Mouse (Mus musculus): ENCODE data around the gene Gm29776. TPM values are rescaled to one million over a fixed set of nuclear protein-coding genes. Genes with fewer than 3 reads are reported as not detected.
A peak's percentile ranks its signal among the peaks of the same experiment; 100 is the strongest.

Gm29776 gene
- polyA plus RNA-seq, 1 experiment from 2014 or later, result 0.18 TPM

- Histone ChIP-seq H3K4me3 (replicated peaks) (no peak overlapping the region), H3K9ac (replicated peaks) (no peak overlapping the region), H3K27me3 (replicated peaks) (0 out of 2 replicates have a peak, but pooled peaks cover 12% of the 10 kb centered on the region), H3K9me3 (replicated peaks) (no peaks in the 10 kb centered on the region), H3K36me3 (no peaks in the 10 kb centered on the region), H3K27ac (replicated peaks) (no peak overlapping the region), H3K4me1 (no peaks in the 10 kb centered on the region), H3K4me2 (no peak overlapping the region)
- 69% methylated on average over 17 of the region's 17 CpGs for WGBS
- ATAC-seq (ENCODE audit: low FRiP score), result no peak
These were observed 8.1 kb upstream of the Gm29776 start for GRCm38 (mm10) chr14:54706589-54707320.

- no peak overlapping the region for H3K27ac ChIP-seq (replicated peaks)
- no peak overlapping the region for H3K4me2 ChIP-seq
- no peaks in the 10 kb centered on the region for H3K36me3 ChIP-seq
- no peaks in the 10 kb centered on the region for H3K4me1 ChIP-seq
- ATAC-seq (ENCODE audit: low FRiP score), result no peak
- H3K9me3 ChIP-seq (replicated peaks), result no peaks in the 10 kb centered on the region
- 59% methylated on average over 5 of the region's 5 CpGs for WGBS
- no peak overlapping the region for H3K9ac ChIP-seq (replicated peaks)
- H3K27me3 ChIP-seq (replicated peaks), result 0 out of 2 replicates have a peak, but pooled peaks cover 12% of the 10 kb centered on the region
- no peak overlapping the region for H3K4me3 ChIP-seq (replicated peaks)
These were observed 7.2 kb upstream of the Gm29776 start for GRCm38 (mm10) chr14:54705844-54706243.

- Histone ChIP-seq H3K4me2 (no peak overlapping the region), H3K27me3 (replicated peaks) (0 out of 2 replicates have a peak, but pooled peaks cover 12% of the 10 kb centered on the region), H3K4me1 (no peaks in the 10 kb centered on the region), H3K4me3 (replicated peaks) (no peak overlapping the region), H3K36me3 (no peaks in the 10 kb centered on the region), H3K9ac (replicated peaks) (no peak overlapping the region), H3K27ac (replicated peaks) (no peak overlapping the region), H3K9me3 (replicated peaks) (no peaks in the 10 kb centered on the region)
- ATAC-seq (ENCODE audit: low FRiP score), result no peak
- 69% methylated on average over 10 of the region's 10 CpGs for WGBS
These were observed 4.6 kb upstream of the Gm29776 start for GRCm38 (mm10) chr14:54703207-54703606.

DNA sequence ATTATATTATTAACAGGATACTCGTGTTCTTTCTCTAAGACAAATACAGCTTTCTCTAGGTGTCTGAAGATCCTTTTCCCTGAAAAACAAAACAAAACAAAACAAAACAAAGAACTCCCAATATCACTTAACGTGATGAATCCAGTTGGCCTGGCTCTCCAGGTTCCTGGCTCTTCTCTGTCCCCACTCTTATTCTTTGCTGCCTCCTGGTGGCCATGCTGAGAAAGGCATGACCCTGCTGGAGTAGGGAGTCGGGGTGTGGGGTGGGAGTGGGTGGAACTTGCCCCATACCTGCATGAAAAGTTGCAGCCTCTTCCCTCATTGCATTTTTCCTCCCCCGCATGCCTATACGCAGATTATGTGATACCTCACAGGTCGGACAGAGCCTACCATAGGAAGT, 2.7 kb upstream of the Gm29776 start:
- Histone ChIP-seq H3K36me3 (no peaks in the 10 kb centered on the region), H3K9ac (replicated peaks) (no peak overlapping the region), H3K27me3 (replicated peaks) (0 out of 2 replicates have a peak, but pooled peaks cover 12% of the 10 kb centered on the region), H3K4me2 (no peak overlapping the region), H3K9me3 (replicated peaks) (no peaks in the 10 kb centered on the region), H3K4me3 (replicated peaks) (no peak overlapping the region), H3K4me1 (no peaks in the 10 kb centered on the region), H3K27ac (replicated peaks) (no peak overlapping the region)
- peak; percentile 66; the same call in 1 of the 2 replicates for ATAC-seq (ENCODE audit: low FRiP score)
- 9% methylated on average over 6 of the region's 6 CpGs for WGBS

- no peaks in the 10 kb centered on the region for H3K4me1 ChIP-seq
- H3K27me3 ChIP-seq (replicated peaks), result 0 out of 2 replicates have a peak, but pooled peaks cover 12% of the 10 kb centered on the region
- H3K9ac ChIP-seq (replicated peaks), result no peak overlapping the region
- H3K9me3 ChIP-seq (replicated peaks), result no peaks in the 10 kb centered on the region
- no peak for ATAC-seq (ENCODE audit: low FRiP score)
- H3K36me3 ChIP-seq, result no peaks in the 10 kb centered on the region
- H3K27ac ChIP-seq (replicated peaks), result no peak overlapping the region
- WGBS, result 49% methylated on average over 3 of the region's 3 CpGs
- H3K4me3 ChIP-seq (replicated peaks), result no peak overlapping the region
- H3K4me2 ChIP-seq, result no peak overlapping the region
These were observed 953 bp upstream of the Gm29776 start for GRCm38 (mm10) chr14:54699586-54699985.

DNA sequence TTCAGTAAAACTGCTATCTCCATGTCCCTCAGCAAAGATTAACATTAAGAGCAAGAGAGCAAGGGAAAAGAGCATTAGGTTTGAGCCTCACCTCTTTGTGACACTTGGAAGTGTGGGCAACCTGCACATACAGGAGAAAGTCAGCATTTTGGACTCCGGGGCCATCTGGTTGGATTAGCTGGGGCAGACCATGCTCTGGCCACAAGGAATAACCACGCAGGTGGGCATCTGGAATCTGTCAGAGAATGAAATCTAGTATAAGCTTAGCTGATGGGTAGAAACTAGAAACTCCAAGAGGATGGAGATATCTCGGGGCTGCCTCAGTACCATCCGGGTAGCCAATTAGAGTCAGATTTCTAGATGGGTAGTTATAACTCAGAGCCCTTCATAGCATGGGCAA, 1.9 kb downstream of the Gm29776 start:
- WGBS, result 90% methylated on average over 4 of the region's 4 CpGs
- H3K9me3 ChIP-seq (replicated peaks), result no peaks in the 10 kb centered on the region
- peaks cover 12% of the 10 kb centered on the region for H3K36me3 ChIP-seq
- H3K4me1 ChIP-seq, result no peaks in the 10 kb centered on the region
- no peak overlapping the region for H3K27ac ChIP-seq (replicated peaks)
- H3K4me3 ChIP-seq (replicated peaks), result no peak overlapping the region
- H3K9ac ChIP-seq (replicated peaks), result no peak overlapping the region
- H3K27me3 ChIP-seq (replicated peaks), result no peaks in the 10 kb centered on the region
- no peak overlapping the region for H3K4me2 ChIP-seq
- ATAC-seq (ENCODE audit: low FRiP score), result no peak

DNA sequence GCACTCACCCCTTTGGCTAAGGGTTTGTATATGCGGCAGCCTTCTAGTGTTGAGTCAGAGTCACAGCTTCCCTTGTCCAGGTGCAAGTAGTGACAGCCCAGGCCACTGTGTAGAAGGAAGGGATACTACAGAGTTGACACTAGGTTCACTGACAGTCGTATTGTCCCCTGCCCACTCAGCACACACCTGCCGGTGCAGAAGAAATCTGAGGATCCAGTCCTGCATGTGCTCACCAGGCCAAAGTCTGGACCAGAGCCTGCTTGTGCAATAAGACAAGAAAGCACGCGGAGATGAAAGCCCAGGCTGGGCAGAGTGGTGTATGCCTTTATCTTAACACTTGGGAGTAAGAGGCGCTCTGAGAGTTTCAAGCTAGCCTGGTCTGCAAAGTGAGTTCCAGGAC, 3.6 kb downstream of the Gm29776 start:
- no peaks in the 10 kb centered on the region for H3K4me1 ChIP-seq
- H3K9ac ChIP-seq (replicated peaks), result no peak overlapping the region
- no peaks in the 10 kb centered on the region for H3K27me3 ChIP-seq (replicated peaks)
- no peak for ATAC-seq (ENCODE audit: low FRiP score)
- no peak overlapping the region for H3K4me3 ChIP-seq (replicated peaks)
- H3K27ac ChIP-seq (replicated peaks), result no peak overlapping the region
- peaks cover 22% of the 10 kb centered on the region for H3K36me3 ChIP-seq
- WGBS, result 81% methylated on average over 6 of the region's 6 CpGs
- no peaks in the 10 kb centered on the region for H3K9me3 ChIP-seq (replicated peaks)
- H3K4me2 ChIP-seq, result no peak overlapping the region

- 6% methylated on average over 8 of the region's 8 CpGs for WGBS
- H3K4me2 ChIP-seq, result peak overlapping the region; percentile 76
- H3K27me3 ChIP-seq (replicated peaks), result no peaks in the 10 kb centered on the region
- H3K9ac ChIP-seq (replicated peaks), result peak overlapping the region; percentile 68
- H3K4me3 ChIP-seq (replicated peaks), result peak overlapping the region; percentile 75
- peaks cover 42% of the 10 kb centered on the region for H3K4me1 ChIP-seq
- no peaks in the 10 kb centered on the region for H3K9me3 ChIP-seq (replicated peaks)
- H3K27ac ChIP-seq (replicated peaks), result peak overlapping the region; percentile 98
- H3K36me3 ChIP-seq, result peaks cover 31% of the 10 kb centered on the region
- no peak for ATAC-seq (ENCODE audit: low FRiP score)
These were observed 11.4 kb downstream of the Gm29776 start for GRCm38 (mm10) chr14:54687251-54687650.

GRCm38 (mm10) chr14:54686522-54687143, 12.0 kb downstream of the Gm29776 start, which contains the start of gene Acin1:
Acin1 (minus strand) TSS chr14:54686931.
- Histone ChIP-seq H3K9me3 (replicated peaks) (no peaks in the 10 kb centered on the region), H3K36me3 (peaks cover 31% of the 10 kb centered on the region), H3K4me1 (peaks cover 42% of the 10 kb centered on the region), H3K27ac (replicated peaks) (peak within 1 kb of the TSS; percentile 98), H3K4me3 (replicated peaks) (peak within 1 kb of the TSS; percentile 75), H3K9ac (replicated peaks) (peak within 1 kb of the TSS; percentile 95), H3K27me3 (replicated peaks) (no peaks in the 10 kb centered on the region), H3K4me2 (peak within 1 kb of the TSS; percentile 76)
- under 1% methylated on average over 44 of the region's 44 CpGs for WGBS
- ATAC-seq (ENCODE audit: low FRiP score), result peak; percentile 98

GRCm38 (mm10) chr14:54686063-54686521, 12.5 kb downstream of the Gm29776 start, which contains the start of gene 1700123O20Rik:
1700123O20Rik (plus strand) TSS chr14:54686216.
- ATAC-seq (ENCODE audit: low FRiP score), result peak; percentile 81
- WGBS, result under 1% methylated on average over 41 of the region's 41 CpGs
- Histone ChIP-seq H3K9me3 (replicated peaks) (no peaks in the 10 kb centered on the region), H3K27ac (replicated peaks) (peak within 1 kb of the TSS; percentile 98), H3K36me3 (peaks cover 32% of the 10 kb centered on the region), H3K4me2 (peak within 1 kb of the TSS; percentile 76), H3K4me1 (peaks cover 42% of the 10 kb centered on the region), H3K4me3 (replicated peaks) (peak within 1 kb of the TSS; percentile 75), H3K9ac (replicated peaks) (peak within 1 kb of the TSS; percentile 95), H3K27me3 (replicated peaks) (no peaks in the 10 kb centered on the region)

GRCm38 (mm10) chr14:54685471-54685870, 13.2 kb downstream of the Gm29776 start:
- Histone ChIP-seq H3K4me3 (replicated peaks) (peak overlapping the region; percentile 75), H3K27me3 (replicated peaks) (no peaks in the 10 kb centered on the region), H3K36me3 (peaks cover 30% of the 10 kb centered on the region), H3K27ac (replicated peaks) (peak overlapping the region; percentile 98), H3K4me1 (peaks cover 42% of the 10 kb centered on the region), H3K9ac (replicated peaks) (peak overlapping the region; percentile 95), H3K9me3 (replicated peaks) (no peaks in the 10 kb centered on the region), H3K4me2 (peak overlapping the region; percentile 76)
- ATAC-seq (ENCODE audit: low FRiP score), result no peak
- WGBS, result 13% methylated on average over 8 of the region's 8 CpGs

DNA sequence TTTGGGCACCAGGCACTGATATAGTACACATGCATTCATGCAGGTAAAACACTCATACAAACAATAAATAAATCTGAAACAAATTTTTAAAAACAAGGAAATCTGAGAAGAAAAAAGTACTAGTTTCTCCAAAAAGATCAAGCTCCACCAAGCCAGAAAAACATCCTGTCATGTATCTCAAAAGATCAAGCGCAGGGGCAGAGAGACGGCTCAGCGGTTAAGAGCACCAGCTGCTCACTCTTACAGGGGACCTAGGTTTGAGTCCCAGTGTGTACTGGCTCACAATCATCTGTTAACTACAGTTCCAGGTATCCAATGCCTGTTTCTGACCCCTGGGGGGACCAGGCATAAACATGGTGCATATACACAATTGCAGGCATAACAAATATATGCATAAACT, 16.2 kb downstream of the Gm29776 start:
- H3K36me3 ChIP-seq, result peaks cover 34% of the 10 kb centered on the region
- 92% methylated on average over 3 of the region's 3 CpGs for WGBS

More for the DNA sequence above, 16.2 kb downstream of the Gm29776 start:
- H3K9me3 ChIP-seq (replicated peaks), result no peaks in the 10 kb centered on the region
- H3K27me3 ChIP-seq (replicated peaks), result no peaks in the 10 kb centered on the region
- H3K4me3 ChIP-seq (replicated peaks), result no peak overlapping the region
- H3K4me2 ChIP-seq, result no peak overlapping the region
- H3K9ac ChIP-seq (replicated peaks), result no peak overlapping the region
- no peak for ATAC-seq (ENCODE audit: low FRiP score)
- H3K27ac ChIP-seq (replicated peaks), result no peak overlapping the region
- peaks cover 27% of the 10 kb centered on the region for H3K4me1 ChIP-seq
